Mouse (Mus musculus) gastrocnemius, postnatal 4 days (tissue): ENCODE results near the gene Ttc8. TPM values are rescaled to one million over a fixed set of nuclear protein-coding genes. Genes with fewer than 3 reads are reported as not detected.

Experiments
- DNase-seq, 2 experiments: peaks; one replicate each; pipeline ENCODE4 v3.0.0; 2021 to 2022; ENCODE audit warnings: low spot score in 2 of 2, mixed read lengths in 2 of 2
- total RNA-seq, 2 experiments: library from RNA; stranded (reverse); gene quantifications; 2 replicates each; pipeline ENCODE4 v1.2.3; 2021

The Ttc8 gene
- total RNA-seq, 2 experiments from 2014 or later: 20.3 to 20.6 TPM

- no peak for DNase-seq
Measured at GRCm38 (mm10) chr12:99015870-99016269, 95.5 kb downstream of the Ttc8 start.

GRCm38 (mm10) chr12:99024430-99024960, 104.1 kb downstream of the Ttc8 start:
- DNase-seq: no peak

GRCm38 (mm10) chr12:99026291-99026690, 105.9 kb downstream of the Ttc8 start:
- DNase-seq: no peak

GRCm38 (mm10) chr12:99028665-99029064, 108.3 kb downstream of the Ttc8 start:
- DNase-seq: no peak

- DNase-seq: no peak
Measured at GRCm38 (mm10) chr12:99030022-99030421, 109.6 kb downstream of the Ttc8 start.

Other genes starting within 250 kb of the Ttc8 start
- 10 to 100 TPM; 53.4 to 56.0 TPM for gene Ptpn21, start 183.2 kb upstream of the Ttc8 start, total RNA-seq
- gene Zc3h14, start 173.6 kb upstream of the Ttc8 start, total RNA-seq: 10 to 100 TPM; 67.9 to 75.1 TPM
- gene Eml5, start 19.1 kb upstream of the Ttc8 start, total RNA-seq: 1 to 10 TPM; 3.3 to 3.7 TPM